Mouse (Mus musculus) C2C12 (cell line): ENCODE measurements at regions not wholly inside any gene's neighbourhood (a gene's known extent, or its start where the extent isn't known, plus 50 kb on each side); places are given as distances from the start of the nearest gene placed in this dataset.

ENCODE experiments used
- CEBPB ChIP-seq: IDR thresholded peaks from one replicate; pipeline ENCODE4 v1.6.1; 2011; ENCODE audit warnings: low read depth, mild to moderate bottlenecking, control low read depth, moderate library complexity
- CTCF ChIP-seq: IDR thresholded peaks from one replicate; pipeline ENCODE4 v1.5.1; 2011; ENCODE audit not compliant: control insufficient read depth, insufficient read depth, insufficient read length
- MAX ChIP-seq: IDR thresholded peaks from one replicate; pipeline ENCODE4 v1.6.1; 2011; ENCODE audit warnings: mild to moderate bottlenecking, control low read depth
- USF1 ChIP-seq: IDR thresholded peaks from one replicate; pipeline ENCODE4 v1.6.1; 2011; ENCODE audit warnings: low read depth, mild to moderate bottlenecking, control low read depth, moderate library complexity

DNA sequence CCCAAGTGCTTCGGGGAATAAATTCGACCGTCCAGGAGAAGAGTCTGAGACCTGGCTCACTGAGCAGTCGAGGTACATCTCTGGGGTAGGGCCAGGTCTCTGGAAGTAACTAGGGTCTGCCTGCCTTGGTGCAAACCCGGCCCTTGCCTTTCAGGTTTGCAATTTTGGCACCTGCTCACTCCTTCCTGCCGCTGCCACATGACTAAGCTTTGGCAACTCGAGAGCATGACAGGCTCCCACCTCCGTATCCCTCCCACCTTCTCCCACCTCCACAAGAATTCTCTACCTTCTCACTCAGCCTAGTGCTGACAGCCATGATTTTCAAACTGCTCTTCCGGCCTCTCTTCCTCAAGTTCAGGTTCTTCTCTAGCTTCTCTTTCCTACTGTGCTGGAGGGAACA, 99.5 kb upstream of the Sipa1l1 start:
- TF ChIP-seq CTCF (no peak), CEBPB (no peak), MAX (no peak), USF1 (no peak)
